Mouse (Mus musculus): ENCODE measurements at regions not wholly inside any gene's neighbourhood (a gene's known extent, or its start where the extent isn't known, plus 50 kb on each side); places are given as distances from the start of the nearest gene placed in this dataset.
"Not testable (repeated sequence)": the region's sequence is repeated elsewhere in the genome, so short reads cannot be mapped to it uniquely, and the experiment has no call there.

DNA sequence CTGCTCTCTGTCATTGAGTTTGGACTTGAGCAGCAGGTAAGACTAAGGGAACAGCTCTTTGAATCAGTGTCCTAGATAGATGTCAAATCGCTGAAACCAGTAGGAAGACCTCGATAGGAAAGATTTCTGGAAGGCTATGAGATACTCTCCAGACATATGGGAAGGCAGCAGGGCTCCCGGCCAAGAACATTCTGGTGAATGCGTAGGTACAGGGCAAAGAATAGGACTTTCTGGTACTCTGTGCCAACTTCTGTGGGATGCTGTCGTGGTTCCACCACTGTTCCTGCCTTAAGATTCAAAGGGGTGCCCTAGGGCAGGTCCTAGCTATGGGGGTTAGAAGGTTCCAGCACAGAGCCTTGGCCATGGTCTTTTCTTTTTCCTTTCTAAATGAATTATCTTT lies 138.5 kb upstream of the Bcor start:
- no peaks in the 10 kb centered on the region for H3K36me3 ChIP-seq
- H3K9ac ChIP-seq: no peak overlapping the region
- no peak overlapping the region for H3K4me3 ChIP-seq
- 0 out of 2 replicates have a peak, but pooled peaks cover 3% of the 10 kb centered on the region for H3K27me3 ChIP-seq
- H3K4me2 ChIP-seq (replicated peaks): no peak overlapping the region
- 88% methylated on average over 5 of the region's 5 CpGs for WGBS
- 0 out of 2 replicates have a peak, but pooled peaks cover 8% of the 10 kb centered on the region for H3K4me1 ChIP-seq
- H3K9me3 ChIP-seq: no peaks in the 10 kb centered on the region
- no peak overlapping the region for H3K27ac ChIP-seq
- ATAC-seq (ENCODE audit: insufficient number of reproducible peaks, insufficient read depth, low FRiP score, low TSS enrichment): no peak

DNA sequence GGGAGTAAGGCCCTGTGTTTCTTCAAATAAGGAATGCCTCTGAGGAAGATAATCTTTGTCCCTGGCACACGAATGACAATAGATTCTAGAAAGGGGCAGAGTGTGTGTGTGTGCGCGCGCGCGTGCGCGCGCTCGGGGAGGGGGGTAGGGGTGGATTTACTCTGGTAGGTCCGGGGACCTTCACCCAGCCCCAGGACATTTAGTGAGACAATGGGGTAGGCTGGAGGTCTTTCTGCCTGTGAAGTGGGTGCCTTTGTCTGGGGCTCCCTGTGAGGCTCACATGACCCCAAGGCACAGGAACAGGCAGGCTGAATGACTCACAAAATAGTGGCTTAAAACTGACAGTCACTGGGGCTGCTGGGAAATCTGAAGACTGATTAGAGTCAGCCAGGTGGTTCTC lies 139.1 kb upstream of the Bcor start:
- H3K4me3 ChIP-seq: no peak overlapping the region
- no peak overlapping the region for H3K9ac ChIP-seq
- H3K36me3 ChIP-seq: no peaks in the 10 kb centered on the region
- 84% methylated on average over 11 of the region's 11 CpGs for WGBS
- H3K4me2 ChIP-seq (replicated peaks): no peak overlapping the region
- 0 out of 2 replicates have a peak, but pooled peaks cover 8% of the 10 kb centered on the region for H3K4me1 ChIP-seq
- no peak for ATAC-seq (ENCODE audit: insufficient number of reproducible peaks, insufficient read depth, low FRiP score, low TSS enrichment)
- no peak overlapping the region for H3K27ac ChIP-seq
- H3K27me3 ChIP-seq: 0 out of 2 replicates have a peak, but pooled peaks cover 3% of the 10 kb centered on the region
- no peaks in the 10 kb centered on the region for H3K9me3 ChIP-seq

DNA sequence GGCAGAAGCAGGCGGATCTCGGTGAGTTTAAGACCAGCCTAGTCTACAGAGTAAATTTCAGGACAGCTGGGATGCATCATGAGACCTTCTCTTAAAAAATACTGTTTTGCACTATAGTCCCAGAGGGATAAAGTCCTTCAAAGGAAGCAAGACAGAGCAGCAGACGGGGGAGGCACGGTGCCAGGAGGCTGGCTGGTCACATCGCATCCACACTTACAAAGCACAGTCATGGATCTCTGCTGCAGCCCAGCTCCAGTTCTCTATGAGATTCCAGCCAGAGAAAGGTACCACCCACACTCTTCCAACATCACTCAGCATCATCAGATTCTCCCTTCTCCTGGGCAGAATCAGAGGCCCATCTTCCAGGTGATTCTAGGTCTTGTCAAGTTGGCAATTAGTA lies 144.5 kb upstream of the Bcor start:
- H3K4me3 ChIP-seq: no peak overlapping the region
- no peak for ATAC-seq (ENCODE audit: insufficient number of reproducible peaks, insufficient read depth, low FRiP score, low TSS enrichment)
- no peak overlapping the region for H3K27ac ChIP-seq
- 74% methylated on average over 5 of the region's 5 CpGs for WGBS
- H3K9ac ChIP-seq: no peak overlapping the region
- H3K4me2 ChIP-seq (replicated peaks): no peak overlapping the region
- H3K4me1 ChIP-seq: no peaks in the 10 kb centered on the region
- no peaks in the 10 kb centered on the region for H3K36me3 ChIP-seq
- H3K9me3 ChIP-seq: no peaks in the 10 kb centered on the region
- H3K27me3 ChIP-seq: no peaks in the 10 kb centered on the region

DNA sequence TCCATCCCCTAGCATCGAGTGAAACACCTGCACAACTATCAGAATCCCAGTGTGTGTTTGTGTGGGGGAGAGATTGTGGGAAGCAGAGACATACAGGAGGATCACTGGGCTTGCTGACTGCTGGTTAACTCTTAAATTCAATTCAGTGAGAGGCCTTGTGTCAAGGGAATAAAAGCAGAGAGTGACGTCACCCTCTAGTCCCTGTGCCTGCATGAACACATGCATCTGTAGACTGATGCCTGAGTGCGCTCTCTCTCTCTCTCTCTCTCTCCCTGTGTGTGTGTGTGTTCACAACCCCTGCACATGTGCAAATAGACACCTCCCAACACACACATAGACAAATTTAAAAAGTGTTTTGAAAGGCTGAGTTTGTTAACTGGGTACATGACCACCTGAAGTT lies 146.8 kb upstream of the Bcor start:
- Histone ChIP-seq H3K27ac (no peak overlapping the region), H3K4me3 (no peak overlapping the region), H3K9ac (no peak overlapping the region), H3K4me2 (replicated peaks) (no peak overlapping the region), H3K36me3 (no peaks in the 10 kb centered on the region), H3K4me1 (no peaks in the 10 kb centered on the region), H3K9me3 (no peaks in the 10 kb centered on the region), H3K27me3 (no peaks in the 10 kb centered on the region)
- WGBS: 80% methylated on average over 3 of the region's 3 CpGs
- ATAC-seq (ENCODE audit: insufficient number of reproducible peaks, insufficient read depth, low FRiP score, low TSS enrichment): no peak

DNA sequence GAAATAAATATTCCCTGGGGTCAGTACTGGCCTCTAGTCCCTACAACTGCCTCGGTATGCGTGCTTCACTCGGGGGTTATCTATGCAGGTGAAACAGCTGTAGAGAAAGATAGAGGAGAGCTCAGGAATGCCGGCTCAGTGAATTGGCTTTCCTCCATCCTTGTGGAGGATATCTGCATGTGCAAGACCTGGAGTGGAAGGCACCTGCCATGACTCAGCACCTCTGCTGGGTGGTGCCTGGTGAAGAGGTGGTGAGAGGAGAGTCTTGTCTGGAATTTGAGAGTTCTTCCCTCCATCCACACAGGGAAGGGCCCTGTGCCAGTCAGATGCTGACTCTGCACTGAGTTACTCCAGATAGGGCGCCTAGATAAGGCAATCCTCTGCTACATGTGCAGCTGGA lies 152.4 kb upstream of the Bcor start:
- Histone ChIP-seq H3K4me2 (replicated peaks) (no peak overlapping the region), H3K27me3 (no peaks in the 10 kb centered on the region), H3K9ac (no peak overlapping the region), H3K4me1 (no peaks in the 10 kb centered on the region), H3K9me3 (no peaks in the 10 kb centered on the region), H3K27ac (no peak overlapping the region), H3K36me3 (no peaks in the 10 kb centered on the region), H3K4me3 (no peak overlapping the region)
- ATAC-seq (ENCODE audit: insufficient number of reproducible peaks, insufficient read depth, low FRiP score, low TSS enrichment): no peak
- 74% methylated on average over 5 of the region's 5 CpGs for WGBS

DNA sequence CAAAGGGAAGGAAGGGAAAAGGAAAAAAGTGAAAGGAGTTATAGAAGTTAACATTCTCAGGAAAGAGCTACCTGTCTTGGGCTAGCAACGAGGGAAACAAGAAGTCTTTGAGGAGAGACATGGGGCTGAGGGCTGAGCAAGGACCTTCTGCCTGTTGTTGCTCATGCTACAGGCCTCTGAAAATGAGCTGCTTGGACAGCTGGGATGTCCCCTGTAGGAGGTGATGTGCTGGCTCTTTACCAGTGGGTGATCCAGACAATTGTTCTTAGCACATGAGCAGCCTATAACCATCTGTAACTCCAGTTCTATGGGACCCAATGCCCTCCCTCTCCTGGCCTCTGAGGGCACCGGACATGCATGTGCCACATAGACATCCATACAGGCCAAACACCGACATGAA lies 155.5 kb upstream of the Bcor start:
- no peaks in the 10 kb centered on the region for H3K36me3 ChIP-seq
- H3K4me1 ChIP-seq: no peaks in the 10 kb centered on the region
- ATAC-seq (ENCODE audit: insufficient number of reproducible peaks, insufficient read depth, low FRiP score, low TSS enrichment): no peak
- no peaks in the 10 kb centered on the region for H3K9me3 ChIP-seq
- H3K27me3 ChIP-seq: no peaks in the 10 kb centered on the region
- H3K4me2 ChIP-seq (replicated peaks): no peak overlapping the region
- no peak overlapping the region for H3K9ac ChIP-seq
- no peak overlapping the region for H3K27ac ChIP-seq
- no peak overlapping the region for H3K4me3 ChIP-seq
- WGBS: 82% methylated on average over 3 of the region's 3 CpGs

DNA sequence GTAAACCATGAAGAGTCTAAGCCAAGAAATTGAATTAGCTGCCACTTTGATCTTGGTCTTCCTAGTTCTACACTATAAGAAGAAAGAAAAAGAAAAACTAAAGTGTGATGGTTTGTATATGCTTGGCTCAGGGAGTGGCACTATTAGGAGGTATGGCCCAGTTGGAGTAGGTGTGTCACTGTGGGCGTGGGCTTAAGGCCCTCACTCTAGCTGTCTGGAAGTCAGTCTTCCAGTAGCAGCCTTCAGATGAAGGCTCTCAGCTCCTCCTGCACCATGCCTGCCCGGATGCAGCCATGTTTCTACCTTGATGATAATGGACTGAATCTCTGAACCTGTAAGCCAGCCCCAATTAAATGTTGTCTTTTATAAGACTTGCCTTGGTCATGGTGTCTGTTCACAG lies 157.3 kb upstream of the Bcor start:
- H3K4me1 ChIP-seq; H3K4me2 ChIP-seq (replicated peaks); H3K27ac ChIP-seq; H3K27me3 ChIP-seq; H3K9me3 ChIP-seq; H3K4me3 ChIP-seq; ATAC-seq (ENCODE audit: insufficient number of reproducible peaks, insufficient read depth, low FRiP score, low TSS enrichment); H3K9ac ChIP-seq; H3K36me3 ChIP-seq: not testable (repeated sequence)
- 91% methylated on average over 2 of the region's 2 CpGs for WGBS

DNA sequence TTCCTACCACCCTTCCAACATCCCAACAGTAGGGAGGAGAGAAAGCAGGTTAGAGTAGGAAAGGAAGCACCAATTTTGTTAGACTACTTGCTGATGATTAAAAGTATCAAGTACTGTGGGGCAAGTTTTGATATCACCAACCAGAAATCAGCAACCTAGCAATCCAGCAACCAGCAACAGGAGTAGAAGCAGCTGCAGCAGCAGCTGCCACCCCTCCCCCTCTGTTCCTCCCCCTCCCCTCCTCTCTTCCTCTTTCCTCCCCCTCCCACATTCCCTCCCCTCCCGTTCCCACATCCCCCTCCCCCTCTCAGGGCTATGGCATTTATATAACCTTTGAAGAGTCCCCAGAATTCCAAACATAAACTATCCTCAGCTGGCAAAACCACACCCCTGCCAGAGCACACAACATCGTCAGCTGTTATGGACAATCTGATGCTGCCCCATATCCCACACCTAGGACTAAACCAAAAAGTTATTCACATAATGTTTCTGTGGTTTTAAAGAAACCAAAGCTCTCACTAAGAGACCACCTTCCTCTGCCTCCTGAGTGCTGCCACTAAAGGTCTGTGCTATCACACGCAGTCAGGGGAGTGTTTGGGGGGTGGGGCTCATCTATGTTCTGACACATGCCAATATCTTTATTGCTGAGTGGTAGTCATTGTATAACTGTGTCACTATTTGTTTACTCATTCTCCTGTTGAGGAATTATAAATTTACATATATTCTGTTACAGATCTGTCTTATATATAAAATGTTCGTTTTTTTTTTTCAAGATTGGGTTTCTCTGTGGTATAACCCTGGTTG lies 158.9 kb upstream of the Bcor start:
- Histone ChIP-seq H3K9ac (no peak overlapping the region), H3K9me3 (no peaks in the 10 kb centered on the region), H3K36me3 (no peaks in the 10 kb centered on the region), H3K27ac (no peak overlapping the region), H3K4me2 (replicated peaks) (no peak overlapping the region), H3K4me1 (no peaks in the 10 kb centered on the region), H3K4me3 (no peak overlapping the region), H3K27me3 (no peaks in the 10 kb centered on the region)
- 51% methylated on average over 3 of the region's 4 CpGs for WGBS
- no peak for ATAC-seq (ENCODE audit: insufficient number of reproducible peaks, insufficient read depth, low FRiP score, low TSS enrichment)

DNA sequence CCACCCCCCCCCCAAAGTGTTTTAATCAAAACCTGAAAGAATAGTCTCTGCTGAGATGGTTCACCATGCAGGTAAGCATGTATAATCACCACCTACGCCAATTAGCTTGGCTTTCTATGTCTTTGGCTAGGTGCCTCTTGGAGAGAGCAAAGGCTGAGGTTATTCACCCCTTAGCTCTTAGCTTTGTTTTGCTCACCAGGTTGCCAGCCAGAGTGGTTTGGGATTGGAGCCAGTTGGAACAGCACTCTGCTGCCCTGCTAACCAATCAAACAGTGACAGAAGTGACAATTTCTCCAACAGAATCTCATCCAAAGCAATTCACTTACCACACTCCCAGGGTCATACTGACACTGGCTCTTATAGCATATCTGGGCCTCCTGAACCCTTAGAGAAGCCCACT lies 162.3 kb upstream of the Bcor start:
- Histone ChIP-seq H3K9ac (no peak overlapping the region), H3K4me1 (no peaks in the 10 kb centered on the region), H3K27me3 (no peaks in the 10 kb centered on the region), H3K36me3 (no peaks in the 10 kb centered on the region), H3K4me3 (no peak overlapping the region), H3K4me2 (replicated peaks) (no peak overlapping the region), H3K27ac (no peak overlapping the region), H3K9me3 (no peaks in the 10 kb centered on the region)
- ATAC-seq (ENCODE audit: insufficient number of reproducible peaks, insufficient read depth, low FRiP score, low TSS enrichment): no peak
- WGBS: 89% methylated on average over 1 of the region's 1 CpGs

DNA sequence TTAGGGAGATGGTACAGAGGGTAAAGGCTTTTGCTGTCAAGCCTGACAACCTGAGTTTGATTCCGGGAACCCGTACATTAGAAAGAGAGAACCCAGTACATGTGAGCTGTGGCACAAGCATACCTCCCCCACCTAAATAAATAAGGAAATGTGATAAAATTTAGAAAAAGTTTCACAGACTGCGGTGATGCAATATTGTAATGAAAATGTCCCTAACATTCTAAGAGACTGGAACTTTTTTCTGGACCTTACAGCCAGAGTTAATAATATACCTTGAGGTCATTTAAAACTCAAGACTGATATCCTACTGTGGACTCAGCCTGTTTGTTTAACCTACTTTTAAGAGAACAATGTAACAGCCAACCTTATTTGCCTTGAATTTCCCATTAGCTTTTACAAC lies 163.1 kb upstream of the Bcor start:
- H3K36me3 ChIP-seq: no peaks in the 10 kb centered on the region
- H3K27ac ChIP-seq: no peak overlapping the region
- no peak overlapping the region for H3K9ac ChIP-seq
- H3K4me1 ChIP-seq: no peaks in the 10 kb centered on the region
- H3K27me3 ChIP-seq: no peaks in the 10 kb centered on the region
- H3K9me3 ChIP-seq: no peaks in the 10 kb centered on the region
- no peak overlapping the region for H3K4me2 ChIP-seq (replicated peaks)
- no peak for ATAC-seq (ENCODE audit: insufficient number of reproducible peaks, insufficient read depth, low FRiP score, low TSS enrichment)
- WGBS: 97% methylated on average over 3 of the region's 3 CpGs
- no peak overlapping the region for H3K4me3 ChIP-seq

DNA sequence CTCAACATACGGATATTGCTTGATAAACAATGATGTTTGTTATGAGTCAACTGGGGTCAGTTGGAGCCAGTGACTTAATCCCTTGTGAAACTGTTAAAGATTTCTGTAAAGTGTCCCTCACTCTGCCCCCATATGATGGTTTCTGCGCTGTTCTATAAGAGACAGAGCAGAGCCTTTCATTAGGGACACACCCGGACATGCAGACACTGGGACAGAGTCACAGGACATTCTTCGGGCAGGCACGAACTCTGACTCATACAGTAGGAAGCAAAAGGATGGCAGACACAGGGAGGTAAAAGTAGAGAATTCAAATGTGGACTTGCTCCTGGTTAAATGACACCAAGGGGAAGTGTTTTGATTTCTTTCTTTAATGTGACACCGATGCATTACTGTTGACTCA lies 163.7 kb upstream of the Bcor start:
- no peaks in the 10 kb centered on the region for H3K36me3 ChIP-seq
- no peaks in the 10 kb centered on the region for H3K4me1 ChIP-seq
- ATAC-seq (ENCODE audit: insufficient number of reproducible peaks, insufficient read depth, low FRiP score, low TSS enrichment): no peak
- H3K9ac ChIP-seq: no peak overlapping the region
- no peak overlapping the region for H3K27ac ChIP-seq
- no peaks in the 10 kb centered on the region for H3K27me3 ChIP-seq
- no peak overlapping the region for H3K4me2 ChIP-seq (replicated peaks)
- H3K4me3 ChIP-seq: no peak overlapping the region
- no peaks in the 10 kb centered on the region for H3K9me3 ChIP-seq
- 87% methylated on average over 6 of the region's 6 CpGs for WGBS

DNA sequence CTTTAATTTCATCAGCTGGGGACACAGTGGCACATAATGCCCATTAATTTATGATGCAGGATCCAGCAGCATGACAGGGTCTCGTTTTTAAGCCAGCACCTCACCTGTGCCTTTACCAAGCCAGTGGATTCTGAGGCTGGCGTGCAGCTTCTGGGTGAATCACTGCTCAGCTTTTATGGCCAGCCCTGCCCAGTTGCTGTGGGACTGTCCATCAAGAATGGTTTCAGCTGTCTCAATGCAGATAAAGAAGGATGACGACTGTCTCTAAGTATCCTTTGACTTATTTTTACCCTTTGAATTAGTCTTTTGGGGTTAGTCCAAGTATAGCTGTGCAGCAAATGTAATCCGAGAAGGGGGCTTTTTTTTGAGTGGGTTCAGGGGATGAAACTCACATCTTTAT lies 167.3 kb upstream of the Bcor start:
- no peaks in the 10 kb centered on the region for H3K4me1 ChIP-seq
- 68% methylated on average over 4 of the region's 4 CpGs for WGBS

More for the DNA sequence above, 167.3 kb upstream of the Bcor start:
- no peaks in the 10 kb centered on the region for H3K27me3 ChIP-seq
- no peak overlapping the region for H3K27ac ChIP-seq
- H3K4me2 ChIP-seq (replicated peaks): no peak overlapping the region
- H3K9ac ChIP-seq: no peak overlapping the region
- no peaks in the 10 kb centered on the region for H3K36me3 ChIP-seq
- H3K4me3 ChIP-seq: no peak overlapping the region
- no peaks in the 10 kb centered on the region for H3K9me3 ChIP-seq
- no peak for ATAC-seq (ENCODE audit: insufficient number of reproducible peaks, insufficient read depth, low FRiP score, low TSS enrichment)

Measured in embryonic facial prominence, embryonic 12.5 days (tissue).